Mouse (Mus musculus): ENCODE results near the gene Zfp51. TPM values are rescaled to one million over a fixed set of nuclear protein-coding genes. Genes with fewer than 3 reads are reported as not detected.
"Not testable (repeated sequence)": the region's sequence is repeated elsewhere in the genome, so short reads cannot be mapped to it uniquely, and the experiment has no call there.

Gene Zfp51
- 8.7 and 8.8 TPM in 2 replicates for total RNA-seq (2021)
- long read RNA-seq, partial matches to known transcripts: 0 of 6 reads
- long read RNA-seq, other reads (novel, unspliced or antisense): 2 of 6 reads

- peak; percentile 87 for DNase-seq
Observed at GRCm38 (mm10) chr17:21450138-21450704, at the start of gene Zfp51. Zfp51 (plus strand) TSS chr17:21450374.

- peak; percentile 79 for DNase-seq
Observed at GRCm38 (mm10) chr17:21422664-21423599, 27.2 kb upstream of the Zfp51 start, which contains the start of gene Zfp54. Zfp54 (plus strand) TSS chr17:21423227.

- not testable (repeated sequence) for DNase-seq
Observed at GRCm38 (mm10) chr17:21438806-21439400, 11.3 kb upstream of the Zfp51 start.

GRCm38 (mm10) chr17:21449669-21450068, 505 bp upstream of the Zfp51 start:
- DNase-seq: peak; percentile 37

- DNase-seq: no peak
Observed at GRCm38 (mm10) chr17:21463550-21463949, 13.4 kb downstream of the Zfp51 start.

GRCm38 (mm10) chr17:21472032-21472652, 22.0 kb downstream of the Zfp51 start:
- DNase-seq: no peak

GRCm38 (mm10) chr17:21472653-21473307, 22.6 kb downstream of the Zfp51 start:
- no peak for DNase-seq

- DNase-seq: no peak
Observed at GRCm38 (mm10) chr17:21473362-21474190, 23.4 kb downstream of the Zfp51 start.

- DNase-seq: not testable (repeated sequence)
Observed at GRCm38 (mm10) chr17:21474729-21475128, 24.6 kb downstream of the Zfp51 start.

- not testable (repeated sequence) for DNase-seq
Observed at GRCm38 (mm10) chr17:21475290-21475689, 25.1 kb downstream of the Zfp51 start.

GRCm38 (mm10) chr17:21476351-21476750, 26.2 kb downstream of the Zfp51 start:
- DNase-seq: not testable (repeated sequence)

GRCm38 (mm10) chr17:21478103-21478777, 28.1 kb downstream of the Zfp51 start:
- not testable (repeated sequence) for DNase-seq

- peak; percentile 79 for DNase-seq
Observed at GRCm38 (mm10) chr17:21488760-21489499, 38.8 kb downstream of the Zfp51 start, which contains the start of gene Zfp53. Zfp53 (plus strand) TSS chr17:21488998.

- DNase-seq: no peak
Observed at GRCm38 (mm10) chr17:21489500-21490001, 39.4 kb downstream of the Zfp51 start.

GRCm38 (mm10) chr17:21501365-21501764, 51.2 kb downstream of the Zfp51 start:
- DNase-seq: no peak

GRCm38 (mm10) chr17:21504524-21504923, 54.4 kb downstream of the Zfp51 start:
- DNase-seq: no peak

GRCm38 (mm10) chr17:21506258-21506657, 56.1 kb downstream of the Zfp51 start:
- no peak for DNase-seq

- no peak for DNase-seq
Observed at GRCm38 (mm10) chr17:21509756-21510155, 59.6 kb downstream of the Zfp51 start.
